Mouse (Mus musculus): ENCODE data around the gene Rel. TPM values are rescaled to one million over a fixed set of nuclear protein-coding genes. Genes with fewer than 3 reads are reported as not detected.

Rel gene
- polyA plus RNA-seq, 2 experiments, result 1.7 to 2.1 TPM

DNA sequence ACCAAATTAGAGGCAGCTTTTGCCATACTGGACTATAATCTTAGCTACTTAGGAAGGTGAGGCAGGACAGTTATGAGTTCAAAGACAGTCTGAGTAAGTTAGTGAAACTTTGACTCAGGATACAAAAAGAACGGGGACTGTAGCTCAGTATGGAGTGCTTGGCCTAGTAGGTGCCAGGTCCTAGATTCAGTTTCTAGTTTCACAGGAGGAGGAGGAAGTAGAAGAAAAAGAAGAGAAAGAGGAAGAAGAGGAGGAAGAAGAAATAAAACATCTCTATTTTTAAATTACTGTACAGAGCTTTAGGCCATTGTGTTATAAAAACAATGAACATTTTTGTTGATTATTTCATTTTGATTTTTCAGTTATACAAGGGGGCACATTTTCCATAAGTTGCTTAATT is 82.7 kb downstream of the Rel start:
- ATAC-seq (ENCODE audit: low FRiP score, low read depth) (no peak), DNase-seq (ENCODE audit: low spot score) (no peak)
- Histone ChIP-seq H3K4me1 (ENCODE audit: control insufficient read depth, insufficient read depth, low read length) (no peaks in the 10 kb centered on the region), H3K4me2 (replicated peaks; ENCODE audit: low read depth, low read length, severe bottlenecking) (no peak overlapping the region), H3K4me3 (replicated peaks; ENCODE audit: low read length) (no peak overlapping the region), H3K9me3 (ENCODE audit: control insufficient read depth, low read length) (no peaks in the 10 kb centered on the region), H3K36me3 (ENCODE audit: control insufficient read depth, insufficient read depth, low read length) (peaks cover 15% of the 10 kb centered on the region), H3K9ac (ENCODE audit: low read depth, low read length, severe bottlenecking) (no peak overlapping the region), H3K27ac (replicated peaks; ENCODE audit: low read depth, low read length) (no peak overlapping the region), H3K27me3 (ENCODE audit: control insufficient read depth, insufficient read depth, low read length) (no peaks in the 10 kb centered on the region)
- WGBS, result 92% methylated on average over 1 of the region's 1 CpGs
- TF ChIP-seq POLR2A (IDR thresholded peaks at IDR 0.05; ENCODE audit: borderline replicate concordance, extremely low read depth, insufficient read depth, insufficient read length), result no peak

Other genes starting within 250 kb of the Rel start
- gene 1700093K21Rik, start 249.8 kb downstream of the Rel start, polyA plus RNA-seq (2012; rRNA removed), result 0.41 and 0.60 TPM in 2 replicates
- 0.26 TPM in 1 of 2 replicates, not detected in the other for gene 1700093K21Rik, start 249.8 kb downstream of the Rel start, polyA plus RNA-seq (2014; fragmentation: Nextera tagmentation; extraction: Ambion mirVana)
- 8.6 and 10.6 TPM in 2 replicates for gene 0610010F05Rik, start 137.3 kb downstream of the Rel start, polyA plus RNA-seq (2012; rRNA removed)
- gene 0610010F05Rik, start 137.3 kb downstream of the Rel start, polyA plus RNA-seq (2014; fragmentation: Nextera tagmentation; extraction: Ambion mirVana), result 22.1 and 22.4 TPM in 2 replicates
- gene Pus10, start 105.3 kb downstream of the Rel start, polyA plus RNA-seq (2012; rRNA removed), result 12.2 and 14.4 TPM in 2 replicates
- gene Pus10, start 105.3 kb downstream of the Rel start, polyA plus RNA-seq (2014; fragmentation: Nextera tagmentation; extraction: Ambion mirVana), result 23.5 and 23.8 TPM in 2 replicates
- 13.0 and 15.2 TPM in 2 replicates for gene Pex13, start 105.0 kb downstream of the Rel start, polyA plus RNA-seq (2012; rRNA removed)
- gene Pex13, start 105.0 kb downstream of the Rel start, polyA plus RNA-seq (2014; fragmentation: Nextera tagmentation; extraction: Ambion mirVana), result 36.3 and 44.4 TPM in 2 replicates
- 10.0 and 12.3 TPM in 2 replicates for gene Papolg, start 124.3 kb upstream of the Rel start, polyA plus RNA-seq (2012; rRNA removed)
- gene Papolg, start 124.3 kb upstream of the Rel start, polyA plus RNA-seq (2014; fragmentation: Nextera tagmentation; extraction: Ambion mirVana), result 14.2 and 17.1 TPM in 2 replicates